Mouse (Mus musculus): Measurements from ENCODE around the gene Rgs3.
A peak's percentile ranks its signal among the peaks of the same experiment; 100 is the strongest.

Rgs3 gene

DNA sequence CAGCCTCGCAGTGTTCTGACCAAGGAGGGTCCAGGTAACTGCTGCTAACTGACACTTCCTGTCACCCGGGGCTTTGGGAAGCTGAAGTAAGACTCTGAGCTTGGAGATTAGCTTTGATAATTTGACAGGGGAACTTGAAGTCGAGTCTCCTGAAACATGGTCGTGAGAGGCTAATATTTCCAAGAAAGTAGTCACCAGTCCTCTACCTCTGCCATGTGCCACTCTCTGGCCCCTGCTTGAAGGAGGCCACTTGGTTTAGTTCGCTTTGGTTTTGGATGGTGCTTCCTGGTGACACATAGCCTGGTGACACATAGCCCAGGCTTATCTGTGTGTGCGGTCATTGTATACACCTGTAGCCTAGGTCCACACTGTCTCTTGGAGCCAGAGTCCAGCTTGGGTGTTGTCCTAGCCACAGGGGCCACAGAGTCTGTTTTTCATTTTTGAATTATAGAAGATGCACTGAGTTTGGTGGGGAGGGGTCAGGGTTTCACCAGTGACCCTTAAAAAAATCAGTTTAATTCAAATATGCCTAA lies at the start of gene Rgs3:
TSS of gene Rgs3 (plus strand) at position 51 of the 533 bp plus-strand sequence.
- DNase-seq: no peak

DNA sequence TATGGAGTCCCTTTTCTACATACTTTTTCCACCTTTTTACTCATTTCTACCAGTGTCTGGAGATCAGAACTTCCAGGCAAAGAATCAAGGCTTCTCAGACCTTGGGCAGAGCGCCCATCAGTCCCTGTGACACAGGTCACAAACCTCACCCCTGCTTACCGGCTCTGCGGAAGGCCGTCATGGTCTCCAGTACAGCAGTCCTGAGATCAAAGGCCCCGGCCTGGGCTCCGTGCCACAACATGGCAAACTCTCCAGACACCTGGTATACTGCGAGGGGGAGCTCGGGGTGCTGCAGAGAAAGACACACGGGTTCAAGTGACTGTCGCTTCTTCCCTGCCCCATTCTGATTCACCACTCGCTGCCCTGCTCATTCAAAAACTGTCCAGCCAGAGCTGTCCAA lies 49.7 kb upstream of the Rgs3 start:
- DNase-seq: no peak

- no peak for DNase-seq
Observed at GRCm38 (mm10) chr4:62513998-62514506, 45.6 kb upstream of the Rgs3 start.

DNA sequence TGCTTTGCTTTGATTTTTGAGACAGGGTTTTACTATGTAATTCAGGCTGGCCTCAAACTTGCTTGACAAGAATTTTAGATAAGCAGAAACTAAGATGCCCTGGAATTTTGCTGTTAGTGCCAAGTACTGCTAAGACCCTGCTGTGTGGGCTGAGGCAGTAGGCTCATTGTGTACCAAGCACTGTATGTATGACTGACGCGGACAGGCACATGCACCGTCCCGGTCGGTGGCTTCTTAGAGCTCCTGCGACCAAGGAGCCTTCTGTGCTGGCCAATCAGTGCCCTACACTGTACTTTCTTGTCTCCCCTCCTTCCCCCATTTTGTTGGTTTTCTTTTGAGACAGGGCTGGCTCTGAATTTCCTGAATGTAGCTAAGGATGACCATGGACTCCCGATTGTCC lies 44.7 kb upstream of the Rgs3 start:
- no peak for DNase-seq

GRCm38 (mm10) chr4:62515490-62515889 lies 44.2 kb upstream of the Rgs3 start:
- no peak for DNase-seq

DNA sequence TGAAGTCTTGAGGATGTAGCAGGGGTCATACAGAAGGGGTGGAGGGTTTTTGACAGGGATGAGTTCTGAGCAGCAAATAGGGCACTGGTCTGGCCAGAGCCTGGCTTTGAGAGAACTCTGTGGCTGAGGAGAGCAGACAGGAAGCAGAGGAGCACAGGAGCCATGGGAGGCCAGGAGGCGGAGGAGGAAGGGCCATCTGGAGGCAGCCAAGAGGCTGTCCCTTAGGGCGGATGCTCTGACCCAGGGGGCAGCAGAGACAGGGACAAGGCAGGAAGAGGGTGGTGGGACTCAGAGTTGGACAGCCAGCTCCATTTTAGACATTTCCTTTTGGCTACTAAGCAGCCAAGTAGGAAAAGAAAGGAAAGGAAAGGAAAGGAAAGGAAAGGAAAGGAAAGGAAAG lies 43.6 kb upstream of the Rgs3 start:
- no peak for DNase-seq

GRCm38 (mm10) chr4:62516579-62516978 lies 43.1 kb upstream of the Rgs3 start:
- no peak for DNase-seq

DNA sequence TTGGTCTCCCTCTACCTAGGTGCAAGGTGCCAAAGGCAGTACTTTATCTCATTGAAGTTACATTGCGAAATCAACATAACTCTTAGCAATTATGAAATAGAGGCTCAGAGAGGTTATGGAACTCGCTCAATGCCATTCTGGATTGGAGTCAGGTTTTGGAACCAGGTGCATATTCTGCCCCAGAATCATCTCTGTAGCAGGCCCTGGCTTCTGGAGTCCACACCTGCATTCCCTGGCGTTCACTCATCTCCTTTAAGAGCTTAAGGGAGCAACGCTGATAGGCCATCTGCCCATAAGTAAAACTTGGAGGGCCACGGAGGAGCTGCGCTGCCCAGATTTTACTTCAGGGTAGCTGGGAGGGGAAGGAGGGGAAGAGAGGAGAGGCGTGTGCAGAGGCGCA lies 42.6 kb upstream of the Rgs3 start:
- DNase-seq: no peak

DNA sequence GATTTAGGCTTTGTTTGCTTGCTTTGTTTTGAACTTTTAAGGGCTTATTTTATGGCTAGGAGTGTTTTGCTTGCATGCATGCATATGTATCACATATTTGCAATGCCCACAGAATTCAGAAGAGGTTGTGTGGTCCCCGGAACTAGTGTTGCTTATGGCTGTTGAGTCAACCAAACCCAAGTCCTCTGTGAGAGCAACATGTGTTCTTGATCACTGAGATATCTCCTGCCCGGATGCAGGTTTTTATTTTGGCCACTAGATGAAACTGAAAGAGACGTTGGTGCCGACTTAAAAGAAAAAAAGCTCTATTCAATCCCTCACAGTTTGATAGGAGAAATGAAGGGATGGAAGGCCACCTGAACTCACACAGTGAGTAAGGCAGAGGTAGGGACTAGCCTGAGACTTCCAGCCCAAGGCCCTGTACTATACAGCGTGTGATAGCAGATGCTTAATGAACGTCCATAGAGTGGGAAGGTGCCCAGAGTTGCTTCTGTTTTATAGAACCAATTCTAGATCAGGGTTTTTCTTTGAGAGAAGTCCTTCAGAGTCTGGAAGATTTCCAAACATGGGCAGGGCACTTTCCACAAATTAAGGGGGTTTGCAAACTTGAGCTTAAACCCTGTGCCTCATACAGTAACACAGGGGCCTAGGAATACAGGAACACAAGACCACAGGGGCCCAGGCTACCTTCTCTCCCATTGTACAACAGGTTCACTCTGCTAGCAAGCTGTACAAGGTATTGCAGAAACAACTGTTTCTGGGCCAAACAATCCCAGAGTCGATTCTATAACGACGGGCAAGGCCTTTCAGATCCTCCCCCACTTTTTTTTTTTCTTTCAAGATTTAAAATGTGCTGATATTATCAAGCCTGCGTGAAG lies 41.9 kb upstream of the Rgs3 start:
- DNase-seq: no peak

DNA sequence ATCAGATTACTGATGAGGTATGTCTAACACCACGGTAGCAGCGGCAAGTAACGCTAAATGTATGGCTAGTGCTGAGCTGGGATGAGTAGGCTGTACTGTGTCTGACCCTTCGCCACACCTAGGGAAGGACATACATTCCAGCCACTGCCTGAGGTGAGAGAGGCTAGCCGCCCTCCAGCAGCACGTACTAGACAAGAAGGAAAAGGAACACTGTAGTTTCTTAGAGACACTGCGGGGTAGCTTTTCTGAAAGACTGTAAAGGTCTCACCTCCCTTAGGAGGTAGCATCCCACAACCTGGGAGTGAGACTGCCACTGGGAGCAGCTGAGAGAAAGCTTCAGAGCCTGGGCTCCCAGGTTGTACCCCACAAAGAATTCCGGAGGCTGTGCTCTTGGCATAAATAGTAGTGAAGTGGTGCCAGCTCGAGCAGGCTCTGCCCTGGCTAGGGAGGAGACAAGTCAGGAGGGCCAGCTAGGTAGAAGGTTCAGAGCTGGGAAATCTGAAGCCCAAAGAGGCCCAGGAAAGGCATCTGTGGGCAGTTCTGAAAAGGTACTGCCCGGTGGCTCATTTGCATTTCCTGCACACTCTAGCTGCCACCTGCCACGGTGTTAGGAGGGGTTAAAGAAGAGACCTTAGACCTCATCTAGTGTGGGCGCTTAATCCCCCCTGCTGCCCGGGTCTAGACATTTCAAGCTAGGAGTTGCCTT lies 41.1 kb upstream of the Rgs3 start:
- DNase-seq: no peak

GRCm38 (mm10) chr4:62519122-62519848 lies 40.4 kb upstream of the Rgs3 start:
- DNase-seq: no peak

GRCm38 (mm10) chr4:62519849-62520233 lies 39.8 kb upstream of the Rgs3 start, which contains the start of gene Alad:
Gene Alad (minus strand): TSS chr4:62519918.
- DNase-seq: peak; percentile 87

DNA sequence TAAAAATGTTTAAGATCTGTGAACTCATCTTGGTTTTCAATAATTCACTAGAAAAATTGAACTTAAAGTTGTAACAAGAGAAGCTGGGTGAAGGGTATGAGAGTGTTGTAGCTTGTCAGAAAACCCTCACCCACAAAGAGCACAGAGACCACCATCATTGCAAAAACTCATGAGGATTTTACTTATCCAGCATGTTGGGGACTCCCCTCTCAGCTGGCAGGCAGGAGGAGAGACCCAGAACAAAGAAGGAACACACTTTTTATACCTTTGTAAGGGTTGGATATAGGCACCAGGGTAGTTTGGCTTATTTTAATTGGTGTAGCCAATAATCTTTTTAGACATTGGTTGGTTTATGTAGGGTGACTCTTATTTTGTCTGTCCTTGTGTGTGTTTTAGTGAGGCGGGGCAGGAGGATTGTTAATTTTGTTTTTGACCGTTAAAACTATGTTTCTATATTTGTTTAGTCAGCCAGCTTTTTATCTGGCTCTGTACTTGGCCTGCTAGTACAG lies 38.7 kb upstream of the Rgs3 start:
- DNase-seq: no peak

GRCm38 (mm10) chr4:62524651-62525488 lies 34.8 kb upstream of the Rgs3 start, which contains the start of the genes Pole3 and 4933430I17Rik:
Gene Pole3 (minus strand): TSS chr4:62525068.
Gene 4933430I17Rik (plus strand): TSS chr4:62525369.
- peak; percentile 94 for DNase-seq

GRCm38 (mm10) chr4:62525489-62525811 lies 34.2 kb upstream of the Rgs3 start:
- no peak for DNase-seq

- no peak for DNase-seq
Observed at GRCm38 (mm10) chr4:62526256-62526655, 33.4 kb upstream of the Rgs3 start.

DNA sequence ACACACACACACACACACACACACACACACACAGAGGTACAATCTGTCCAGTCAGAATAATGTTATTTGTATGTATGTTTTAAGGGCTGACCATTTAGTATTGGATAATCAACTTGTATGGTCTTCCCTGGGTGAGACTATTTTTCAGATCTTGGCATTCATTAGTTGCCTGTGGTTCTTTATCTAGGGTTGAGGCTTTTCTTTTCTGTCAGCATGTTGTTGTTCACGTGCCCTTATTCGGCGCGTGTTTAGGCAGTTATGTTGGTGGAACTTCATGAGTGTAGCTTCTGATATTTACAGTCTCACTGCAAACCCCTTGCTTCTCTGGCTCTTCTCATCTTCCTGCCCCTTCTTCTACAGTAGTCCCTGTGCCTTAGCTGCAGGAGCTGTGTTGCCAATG lies 32.0 kb upstream of the Rgs3 start:
- DNase-seq: no peak

DNA sequence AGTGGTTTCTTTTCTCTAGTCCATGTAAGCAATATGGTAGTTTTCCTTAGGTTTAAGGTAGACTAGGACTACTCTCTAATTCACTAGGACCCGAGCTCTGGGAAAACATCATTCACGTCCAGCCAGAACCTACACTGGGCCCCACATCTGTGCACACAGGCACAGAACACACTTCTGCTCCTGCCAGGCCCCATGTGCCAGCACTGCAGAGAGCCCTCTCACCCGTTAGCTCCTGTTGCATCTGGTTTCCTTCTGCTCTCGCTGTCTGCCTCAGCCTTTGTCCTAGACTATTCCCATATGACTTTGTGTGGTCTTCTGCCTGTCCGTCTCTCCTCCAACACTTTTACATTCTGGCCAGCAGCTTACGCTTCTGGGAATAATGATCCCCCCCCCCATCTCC lies 25.9 kb upstream of the Rgs3 start:
- no peak for DNase-seq

GRCm38 (mm10) chr4:62541802-62542201 lies 17.8 kb upstream of the Rgs3 start:
- no peak for DNase-seq

DNA sequence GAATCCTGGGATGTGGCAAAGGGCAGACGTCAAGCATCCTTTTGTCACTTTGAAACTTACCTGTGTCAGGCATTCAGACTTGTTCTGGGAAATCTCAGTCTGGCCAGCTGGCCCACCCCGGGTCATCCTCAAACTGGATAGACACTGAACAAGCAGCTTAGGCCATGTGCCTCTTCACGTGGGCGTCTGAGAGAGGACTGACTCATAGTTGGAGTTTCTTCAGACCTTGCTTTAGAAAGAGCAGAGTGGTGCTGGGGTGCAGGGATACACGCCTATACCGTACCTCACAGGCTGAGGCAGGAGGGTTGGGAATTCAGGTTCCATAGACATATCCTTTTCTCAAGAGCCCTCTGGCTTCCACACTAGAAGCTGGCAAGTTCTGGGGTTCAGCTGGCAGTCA lies 15.9 kb upstream of the Rgs3 start:
- DNase-seq: no peak

- no peak for DNase-seq
Observed at GRCm38 (mm10) chr4:62544801-62545200, 14.8 kb upstream of the Rgs3 start.

GRCm38 (mm10) chr4:62551966-62552365 lies 7.7 kb upstream of the Rgs3 start:
- no peak for DNase-seq

Data from right cerebral cortex, postnatal 25 days (tissue).